Mouse (Mus musculus): Measurements from ENCODE around the gene Antxr2. TPM values are rescaled to one million over a fixed set of nuclear protein-coding genes. Genes with fewer than 3 reads are reported as not detected.

Antxr2 gene
- polyA plus RNA-seq, 1 experiment from 2014 or later, result 50.1 TPM

- no peak overlapping the region for H3K27ac ChIP-seq
- 90% methylated on average over 1 of the region's 1 CpGs for WGBS (ENCODE audit: missing documents)
- no peaks in the 10 kb centered on the region for H3K36me3 ChIP-seq (ENCODE audit: inconsistent target)
- peaks cover 5% of the 10 kb centered on the region; the same call in 1 of the 2 replicates for H3K79me2 ChIP-seq (ENCODE audit: inconsistent target)
- no peak overlapping the region for H3K4me3 ChIP-seq (ENCODE audit: inconsistent target)
Observed at GRCm38 (mm10) chr5:98019396-98019795, 11.4 kb downstream of the Antxr2 start.

GRCm38 (mm10) chr5:98018162-98018561, 12.7 kb downstream of the Antxr2 start:
- WGBS (ENCODE audit: missing documents), result 0% methylated on average over 6 of the region's 6 CpGs

GRCm38 (mm10) chr5:98016247-98017203, 14.3 kb downstream of the Antxr2 start:
- Histone ChIP-seq H3K36me3 (ENCODE audit: inconsistent target) (no peaks in the 10 kb centered on the region), H3K4me3 (ENCODE audit: inconsistent target) (no peak overlapping the region), H3K79me2 (ENCODE audit: inconsistent target) (peaks cover 5% of the 10 kb centered on the region; the same call in 1 of the 2 replicates), H3K27ac (peak overlapping the region; percentile 63)
- 49% methylated on average over 20 of the region's 20 CpGs for WGBS (ENCODE audit: missing documents)

More at GRCm38 (mm10) chr5:98018162-98018561, 12.7 kb downstream of the Antxr2 start:
- H3K79me2 ChIP-seq (ENCODE audit: inconsistent target), result peaks cover 5% of the 10 kb centered on the region; the same call in 1 of the 2 replicates
- H3K4me3 ChIP-seq (ENCODE audit: inconsistent target), result no peak overlapping the region
- H3K36me3 ChIP-seq (ENCODE audit: inconsistent target), result no peaks in the 10 kb centered on the region
- H3K27ac ChIP-seq, result peak overlapping the region; percentile 64

GRCm38 (mm10) chr5:98005751-98006150, 25.1 kb downstream of the Antxr2 start:
- H3K36me3 ChIP-seq (ENCODE audit: inconsistent target), result peaks cover 20% of the 10 kb centered on the region
- 100% methylated on average over 4 of the region's 8 CpGs for whole genome bisulfite sequencing (ENCODE audit: missing documents)
- H3K4me3 ChIP-seq (ENCODE audit: inconsistent target), result no peak overlapping the region
- H3K27ac ChIP-seq, result no peak overlapping the region
- no peaks in the 10 kb centered on the region for H3K79me2 ChIP-seq (ENCODE audit: inconsistent target)

GRCm38 (mm10) chr5:97999261-97999824, 31.5 kb downstream of the Antxr2 start:
- Histone ChIP-seq H3K36me3 (ENCODE audit: inconsistent target) (peaks cover 20% of the 10 kb centered on the region), H3K79me2 (ENCODE audit: inconsistent target) (no peaks in the 10 kb centered on the region), H3K27ac (no peak overlapping the region), H3K4me3 (ENCODE audit: inconsistent target) (no peak overlapping the region)
- whole genome bisulfite sequencing (ENCODE audit: missing documents), result 54% methylated on average over 2 of the region's 2 CpGs

- H3K27ac ChIP-seq, result no peak overlapping the region
- no peak overlapping the region for H3K4me3 ChIP-seq (ENCODE audit: inconsistent target)
- H3K79me2 ChIP-seq (ENCODE audit: inconsistent target), result no peaks in the 10 kb centered on the region
- WGBS (ENCODE audit: missing documents), result 92% methylated on average over 6 of the region's 6 CpGs
- H3K36me3 ChIP-seq (ENCODE audit: inconsistent target), result no peaks in the 10 kb centered on the region; the same call in 1 of the 2 replicates
Observed at GRCm38 (mm10) chr5:97996500-97997176, 34.2 kb downstream of the Antxr2 start.

GRCm38 (mm10) chr5:97995881-97996280, 35.0 kb downstream of the Antxr2 start:
- Histone ChIP-seq H3K79me2 (ENCODE audit: inconsistent target) (no peaks in the 10 kb centered on the region), H3K4me3 (ENCODE audit: inconsistent target) (no peak overlapping the region), H3K36me3 (ENCODE audit: inconsistent target) (no peaks in the 10 kb centered on the region; the same call in 1 of the 2 replicates), H3K27ac (no peak overlapping the region)
- WGBS (ENCODE audit: missing documents), result 92% methylated on average over 4 of the region's 4 CpGs

GRCm38 (mm10) chr5:97986656-97987294, 44.1 kb downstream of the Antxr2 start:
- Histone ChIP-seq H3K4me3 (ENCODE audit: inconsistent target) (no peak overlapping the region), H3K36me3 (ENCODE audit: inconsistent target) (0 out of 2 replicates have a peak, but pooled peaks cover 5% of the 10 kb centered on the region), H3K27ac (no peak overlapping the region), H3K79me2 (ENCODE audit: inconsistent target) (no peaks in the 10 kb centered on the region)
- 94% methylated on average over 4 of the region's 4 CpGs for WGBS (ENCODE audit: missing documents)

- 0 out of 2 replicates have a peak, but pooled peaks cover 5% of the 10 kb centered on the region for H3K36me3 ChIP-seq (ENCODE audit: inconsistent target)
- H3K27ac ChIP-seq, result no peak overlapping the region
- WGBS (ENCODE audit: missing documents), result 76% methylated on average over 9 of the region's 9 CpGs
- H3K79me2 ChIP-seq (ENCODE audit: inconsistent target), result no peaks in the 10 kb centered on the region
- no peak overlapping the region for H3K4me3 ChIP-seq (ENCODE audit: inconsistent target)
Observed at GRCm38 (mm10) chr5:97983375-97983774, 47.5 kb downstream of the Antxr2 start.

GRCm38 (mm10) chr5:97980472-97980871, 50.4 kb downstream of the Antxr2 start:
- H3K79me2 ChIP-seq (ENCODE audit: inconsistent target), result no peaks in the 10 kb centered on the region
- no peak overlapping the region for H3K27ac ChIP-seq
- H3K4me3 ChIP-seq (ENCODE audit: inconsistent target), result no peak overlapping the region
- WGBS (ENCODE audit: missing documents), result 94% methylated on average over 13 of the region's 14 CpGs
- H3K36me3 ChIP-seq (ENCODE audit: inconsistent target), result no peaks in the 10 kb centered on the region

- no peaks in the 10 kb centered on the region for H3K79me2 ChIP-seq (ENCODE audit: inconsistent target)
- 94% methylated on average over 1 of the region's 1 CpGs for WGBS (ENCODE audit: missing documents)
- no peak overlapping the region for H3K4me3 ChIP-seq (ENCODE audit: inconsistent target)
- H3K27ac ChIP-seq, result no peak overlapping the region
- H3K36me3 ChIP-seq (ENCODE audit: inconsistent target), result 0 out of 2 replicates have a peak, but pooled peaks cover 9% of the 10 kb centered on the region
Observed at GRCm38 (mm10) chr5:97973293-97973692, 57.5 kb downstream of the Antxr2 start.

- Histone ChIP-seq H3K27ac (no peak overlapping the region), H3K36me3 (ENCODE audit: inconsistent target) (0 out of 2 replicates have a peak, but pooled peaks cover 9% of the 10 kb centered on the region), H3K4me3 (ENCODE audit: inconsistent target) (no peak overlapping the region), H3K79me2 (ENCODE audit: inconsistent target) (no peaks in the 10 kb centered on the region)
- 93% methylated on average over 4 of the region's 4 CpGs for WGBS (ENCODE audit: missing documents)
Observed at GRCm38 (mm10) chr5:97972029-97972428, 58.8 kb downstream of the Antxr2 start.

- Histone ChIP-seq H3K4me3 (ENCODE audit: inconsistent target) (no peak overlapping the region), H3K36me3 (ENCODE audit: inconsistent target) (0 out of 2 replicates have a peak, but pooled peaks cover 9% of the 10 kb centered on the region), H3K79me2 (ENCODE audit: inconsistent target) (no peaks in the 10 kb centered on the region), H3K27ac (no peak overlapping the region)
- 87% methylated on average over 3 of the region's 3 CpGs for WGBS (ENCODE audit: missing documents)
Observed at GRCm38 (mm10) chr5:97971236-97971635, 59.6 kb downstream of the Antxr2 start.

GRCm38 (mm10) chr5:97967044-97967443, 63.8 kb downstream of the Antxr2 start:
- H3K36me3 ChIP-seq (ENCODE audit: inconsistent target), result 0 out of 2 replicates have a peak, but pooled peaks cover 9% of the 10 kb centered on the region
- H3K4me3 ChIP-seq (ENCODE audit: inconsistent target), result no peak overlapping the region
- 100% methylated on average over 5 of the region's 5 CpGs for WGBS (ENCODE audit: missing documents)
- no peaks in the 10 kb centered on the region for H3K79me2 ChIP-seq (ENCODE audit: inconsistent target)
- no peak overlapping the region for H3K27ac ChIP-seq
